Mouse (Mus musculus): ENCODE results near the gene Crat. TPM values are rescaled to one million over a fixed set of nuclear protein-coding genes. Genes with fewer than 3 reads are reported as not detected.

Gene Crat
- polyA plus RNA-seq (2012; rRNA removed; ENCODE audit: low replicate concordance): 212 and 378 TPM in 2 replicates

DNA sequence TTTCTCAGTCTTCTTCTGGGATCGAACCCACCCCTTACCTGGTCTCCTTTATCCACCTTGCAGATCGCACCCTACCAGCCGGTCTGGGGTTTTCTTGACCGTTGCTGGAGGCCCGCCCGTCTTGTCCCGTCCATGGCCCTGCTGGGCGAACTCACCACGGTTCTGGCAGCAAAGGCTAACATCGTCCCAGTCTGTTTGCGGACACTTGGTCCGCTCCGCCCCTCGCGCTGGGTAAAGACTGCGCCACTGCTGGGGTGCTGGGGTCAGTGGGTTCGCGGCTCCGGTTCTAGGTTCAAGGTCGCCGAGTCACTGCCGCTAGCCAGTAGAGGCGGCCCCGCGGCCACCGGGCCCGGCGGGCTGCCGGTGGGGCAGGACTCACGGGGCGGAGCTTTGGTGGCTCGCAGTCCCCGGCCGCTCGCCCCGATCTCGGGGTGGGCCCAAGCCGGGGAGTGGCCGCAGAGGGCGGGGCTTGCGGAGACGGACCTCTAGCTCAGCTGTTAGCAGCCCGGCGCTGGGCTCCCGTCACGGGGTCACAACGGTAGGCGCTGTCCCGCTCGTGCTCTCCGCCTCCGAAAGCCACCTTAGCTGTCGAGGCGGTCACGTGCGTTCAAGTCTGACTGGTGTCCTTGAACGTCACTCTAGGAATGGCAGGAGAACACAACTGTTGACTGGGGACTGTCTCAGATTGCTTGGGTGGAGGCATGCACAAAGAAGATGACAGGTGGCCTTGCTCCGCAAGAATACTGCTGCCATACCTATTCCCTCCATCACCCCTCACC lies at the start of gene Crat:
Gene Crat, minus strand, starts transcription at position 657 of the 779 bp plus-strand sequence.

DNA sequence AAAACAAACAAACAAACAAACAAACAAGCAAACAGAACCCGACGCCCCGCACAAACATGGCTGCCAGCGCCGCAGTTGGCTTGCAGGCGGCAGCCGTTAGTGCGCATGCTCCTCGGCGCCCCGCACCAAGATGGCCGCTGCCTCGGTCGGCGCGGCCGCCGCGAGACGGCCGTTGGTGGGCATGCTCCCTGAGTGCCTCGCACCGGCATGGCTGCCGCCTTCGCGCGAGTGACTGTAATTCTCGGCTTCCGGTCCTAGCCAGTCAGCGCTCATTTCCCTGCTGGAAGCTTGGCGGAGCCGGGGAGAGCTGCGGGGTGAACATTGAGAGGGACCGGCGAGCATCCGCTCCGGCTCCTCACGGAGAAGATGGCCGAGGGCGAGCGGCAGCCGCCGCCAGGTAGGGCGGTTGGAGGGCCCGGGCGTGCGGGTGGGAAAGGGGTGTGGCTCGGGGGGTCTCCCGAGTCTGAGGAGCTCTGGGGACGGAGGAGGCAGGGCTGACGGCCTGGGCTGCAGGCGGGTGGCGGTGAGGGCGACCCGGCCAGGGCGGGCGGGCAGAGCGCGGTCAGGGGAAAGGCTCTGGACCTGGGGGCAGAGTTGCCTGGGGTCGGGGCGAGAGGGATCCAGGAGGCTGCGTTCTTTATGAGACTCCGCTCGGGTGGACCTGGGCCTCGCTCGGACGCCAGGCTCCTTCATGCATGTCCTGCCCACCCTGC lies 479 bp upstream of the Crat start, which contains the start of gene Ptpa:
Gene Ptpa, plus strand, starts transcription at position 104 of the 713 bp plus-strand sequence.

DNA sequence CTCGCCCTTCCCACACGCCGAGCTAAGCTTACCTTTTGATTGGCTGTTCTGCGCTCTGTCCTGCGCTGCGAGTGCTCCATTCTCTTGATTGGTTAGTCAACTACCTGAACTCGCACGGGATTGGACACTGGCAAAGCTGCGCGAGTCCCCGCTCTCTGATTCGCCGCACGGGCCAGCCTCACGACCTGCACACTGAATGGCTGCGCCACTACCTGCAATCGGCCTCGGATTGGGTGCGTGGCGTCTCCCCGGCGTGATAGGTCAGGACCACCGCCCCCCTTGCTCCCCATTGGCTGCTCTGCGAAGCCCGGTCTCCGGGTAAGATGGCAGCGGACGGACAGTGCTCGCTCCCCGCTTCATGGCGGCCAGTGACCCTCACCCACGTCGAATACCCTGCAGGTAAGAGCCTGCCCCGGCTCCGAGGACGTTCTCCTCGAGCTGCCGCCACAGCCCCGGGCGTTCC lies 23.5 kb downstream of the Crat start, which contains the start of gene Dolpp1:
Gene Dolpp1, plus strand, starts transcription at position 141 of the 463 bp plus-strand sequence.

DNA sequence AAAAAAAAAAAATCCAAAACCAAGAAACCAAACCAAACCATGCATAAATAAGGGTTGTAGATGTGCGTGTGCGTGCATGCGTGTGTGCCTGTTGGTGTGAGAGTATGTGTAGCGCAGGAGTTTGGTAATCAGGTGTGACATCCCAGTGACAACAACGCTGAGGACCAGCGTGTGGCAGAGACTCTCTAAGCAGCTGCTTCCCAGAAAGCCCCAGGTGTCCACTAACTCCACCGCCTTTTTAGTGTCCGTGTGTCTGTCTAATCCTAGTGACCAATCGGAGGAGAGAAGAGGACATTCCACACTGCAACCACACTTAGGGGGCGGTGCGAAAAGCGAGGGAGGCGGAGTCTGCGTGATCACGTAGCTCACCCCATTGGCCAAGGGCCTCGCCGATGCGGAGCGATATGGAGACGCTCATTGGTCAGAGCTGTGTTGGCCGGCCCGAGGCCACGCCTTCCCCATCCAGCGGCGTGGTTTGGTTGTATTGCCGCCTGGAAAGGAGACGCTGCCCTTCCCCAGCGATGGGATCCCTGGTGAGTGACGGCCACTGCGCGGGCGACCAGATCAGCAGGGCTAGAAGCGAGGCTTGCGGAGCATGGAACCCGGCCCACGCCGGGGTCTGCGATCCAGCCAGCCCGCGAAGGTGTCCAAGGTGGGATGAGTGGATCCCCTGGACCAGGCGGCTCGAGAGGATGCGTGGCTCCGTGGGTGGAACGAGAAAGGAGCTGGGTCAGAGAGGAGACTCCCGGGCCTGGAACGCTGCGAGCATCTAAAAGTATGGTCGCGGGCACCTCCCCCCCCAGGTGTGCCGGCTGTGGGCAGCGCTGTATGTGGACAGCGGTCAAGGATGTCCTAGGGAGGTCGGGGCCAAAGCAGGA lies 51.6 kb downstream of the Crat start, which contains the start of gene Miga2:
Gene Miga2, plus strand, starts transcription at position 461 of the 878 bp plus-strand sequence.

DNA sequence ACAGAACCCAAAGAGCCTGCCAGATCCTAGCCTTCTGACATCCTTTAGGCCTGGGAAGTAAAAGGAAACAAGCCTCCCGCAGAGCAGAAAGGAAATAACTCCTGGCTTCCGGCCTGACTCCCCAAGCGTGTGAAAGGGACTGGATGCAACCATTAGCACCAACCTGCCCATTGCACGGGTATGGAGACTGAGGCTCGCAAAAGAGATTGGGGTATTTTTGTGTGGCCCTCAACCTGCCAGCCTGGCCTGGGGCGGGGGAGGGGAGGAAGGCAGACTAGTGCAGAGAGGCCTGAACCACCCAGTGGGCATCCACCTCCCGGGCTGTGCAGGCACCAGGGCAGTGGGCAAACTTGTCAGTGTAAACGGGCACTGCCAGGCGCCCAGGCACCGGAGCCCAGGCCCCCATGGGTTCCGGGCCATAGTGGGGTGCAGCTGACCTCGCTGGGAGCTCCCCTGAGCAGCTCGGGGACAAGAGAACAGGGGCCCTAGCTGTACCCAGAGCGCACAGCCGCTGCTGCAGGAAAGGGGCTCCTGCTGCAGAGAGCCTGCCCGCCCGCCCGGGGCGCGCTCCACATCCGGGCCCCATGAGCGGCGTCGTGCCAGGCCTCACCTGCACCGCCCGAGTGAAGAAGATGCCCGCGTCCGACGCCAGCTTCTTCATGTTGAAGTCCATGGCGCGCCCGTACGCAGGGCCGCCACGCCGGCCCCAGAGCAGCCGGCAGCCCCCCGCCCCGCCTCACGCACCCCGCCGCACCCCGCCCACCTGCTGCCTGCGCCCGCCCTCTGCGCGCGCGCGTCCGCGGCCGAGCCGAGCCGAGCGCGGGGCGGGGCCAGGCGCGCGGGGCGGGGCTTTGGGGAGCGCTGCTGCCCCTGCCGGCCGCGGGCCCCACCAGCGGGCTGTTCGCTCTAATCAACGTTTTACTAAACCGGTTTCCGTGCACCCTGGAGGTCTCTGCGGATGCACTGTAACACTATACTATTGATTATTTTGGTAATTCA lies 56.8 kb downstream of the Crat start, which contains the start of gene Sh3glb2:
Gene Sh3glb2, minus strand, starts transcription at position 805 of the 999 bp plus-strand sequence.

Other genes with a start within 250 kb of the Crat start
- gene Endog, start 244.3 kb downstream of the Crat start, polyA plus RNA-seq (2012; rRNA removed; ENCODE audit: low replicate concordance): 41.3 and 50.6 TPM in 2 replicates
- gene Spout1, start 237.4 kb downstream of the Crat start, polyA plus RNA-seq (2012; rRNA removed; ENCODE audit: low replicate concordance): 28.0 and 40.8 TPM in 2 replicates
- gene Kyat1, start 210.0 kb downstream of the Crat start, polyA plus RNA-seq (2012; rRNA removed; ENCODE audit: low replicate concordance): 32.9 and 33.7 TPM in 2 replicates
- gene Lrrc8a, start 178.1 kb downstream of the Crat start, polyA plus RNA-seq (2012; rRNA removed; ENCODE audit: low replicate concordance): 44.2 and 66.0 TPM in 2 replicates
- 12.7 and 13.6 TPM in 2 replicates for gene Gm28035, start 175.2 kb downstream of the Crat start, polyA plus RNA-seq (2012; rRNA removed; ENCODE audit: low replicate concordance)
- gene Phyhd1, start 149.6 kb downstream of the Crat start, polyA plus RNA-seq (2012; rRNA removed; ENCODE audit: low replicate concordance): 59.0 and 102 TPM in 2 replicates
- gene Gm28038, start 134.8 kb downstream of the Crat start, polyA plus RNA-seq (2012; rRNA removed; ENCODE audit: low replicate concordance): not detected in 2 replicates
- 58.1 and 113 TPM in 2 replicates for gene Dolk, start 129.5 kb downstream of the Crat start, polyA plus RNA-seq (2012; rRNA removed; ENCODE audit: low replicate concordance)
- gene Nup188, start 129.4 kb downstream of the Crat start, polyA plus RNA-seq (2012; rRNA removed; ENCODE audit: low replicate concordance): 32.1 and 51.8 TPM in 2 replicates
- gene Sh3glb2, start 56.5 kb downstream of the Crat start, polyA plus RNA-seq (2012; rRNA removed; ENCODE audit: low replicate concordance): 268 and 456 TPM in 2 replicates
- 75.0 and 133 TPM in 2 replicates for gene Miga2, start 51.6 kb downstream of the Crat start, polyA plus RNA-seq (2012; rRNA removed; ENCODE audit: low replicate concordance)
- 53.2 and 65.5 TPM in 2 replicates for gene Dolpp1, start 23.6 kb downstream of the Crat start, polyA plus RNA-seq (2012; rRNA removed; ENCODE audit: low replicate concordance)
- 213 and 291 TPM in 2 replicates for gene Ptpa, start 226 bp upstream of the Crat start, polyA plus RNA-seq (2012; rRNA removed; ENCODE audit: low replicate concordance)
- gene Ier5l, start 58.4 kb upstream of the Crat start, polyA plus RNA-seq (2012; rRNA removed; ENCODE audit: low replicate concordance): 13.4 and 28.6 TPM in 2 replicates
- 0.39 and 2.7 TPM in 2 replicates for gene Cstad, start 179.2 kb upstream of the Crat start, polyA plus RNA-seq (2012; rRNA removed; ENCODE audit: low replicate concordance)

Data from subcutaneous adipose tissue, adult 2 months (tissue).